Mouse (Mus musculus): ENCODE results near the gene Gm47283. TPM values are rescaled to one million over a fixed set of nuclear protein-coding genes. Genes with fewer than 3 reads are reported as not detected.
"Not testable (repeated sequence)": the region's sequence is repeated elsewhere in the genome, so short reads cannot be mapped to it uniquely, and the experiment has no call there.

The Gm47283 gene
- polyA plus RNA-seq (2014; fragmentation: Nextera tagmentation; extraction: Ambion mirVana): not detected in 2 replicates

DNA sequence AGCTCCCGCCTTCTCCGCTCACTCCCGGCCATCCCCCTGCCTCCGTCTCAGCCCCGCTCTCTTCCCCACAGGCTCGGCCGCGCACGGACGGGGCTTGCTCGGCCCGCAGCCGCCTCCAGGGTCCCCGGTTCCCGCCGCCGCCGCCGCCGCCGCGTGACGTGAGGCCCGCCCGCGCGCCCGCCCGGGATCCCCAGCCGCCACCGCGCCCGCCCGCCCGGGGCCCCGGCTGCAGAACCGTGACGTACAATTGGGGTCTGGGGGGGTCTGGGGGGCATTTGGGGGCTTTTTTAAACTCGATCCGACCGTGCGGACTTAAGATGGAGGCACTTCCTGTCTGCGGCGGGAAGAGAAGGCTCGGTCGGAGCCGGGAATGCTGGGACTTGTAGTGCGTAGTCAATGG is at the start of gene Gm47283:
Gm47283 (plus strand) TSS at position 301 of the 400 bp plus-strand sequence.
- DNase-seq (ENCODE audit: low spot score); H3K9ac ChIP-seq (ENCODE audit: low read length); H3K4me3 ChIP-seq (ENCODE audit: low read depth, low read length); ATAC-seq; H3K9me3 ChIP-seq (replicated peaks; ENCODE audit: control insufficient read depth, low read length); H3K36me3 ChIP-seq (ENCODE audit: control insufficient read depth, insufficient read depth, low read length); H3K4me2 ChIP-seq (ENCODE audit: low read length); H3K27ac ChIP-seq (ENCODE audit: low read depth, low read length); H3K4me1 ChIP-seq (ENCODE audit: control insufficient read depth, insufficient read depth, low read length); H3K27me3 ChIP-seq (replicated peaks; ENCODE audit: control insufficient read depth, insufficient read depth, low read length): not testable (repeated sequence)
- WGBS: no CpG with 5 or more reads among the region's 48 CpGs

DNA sequence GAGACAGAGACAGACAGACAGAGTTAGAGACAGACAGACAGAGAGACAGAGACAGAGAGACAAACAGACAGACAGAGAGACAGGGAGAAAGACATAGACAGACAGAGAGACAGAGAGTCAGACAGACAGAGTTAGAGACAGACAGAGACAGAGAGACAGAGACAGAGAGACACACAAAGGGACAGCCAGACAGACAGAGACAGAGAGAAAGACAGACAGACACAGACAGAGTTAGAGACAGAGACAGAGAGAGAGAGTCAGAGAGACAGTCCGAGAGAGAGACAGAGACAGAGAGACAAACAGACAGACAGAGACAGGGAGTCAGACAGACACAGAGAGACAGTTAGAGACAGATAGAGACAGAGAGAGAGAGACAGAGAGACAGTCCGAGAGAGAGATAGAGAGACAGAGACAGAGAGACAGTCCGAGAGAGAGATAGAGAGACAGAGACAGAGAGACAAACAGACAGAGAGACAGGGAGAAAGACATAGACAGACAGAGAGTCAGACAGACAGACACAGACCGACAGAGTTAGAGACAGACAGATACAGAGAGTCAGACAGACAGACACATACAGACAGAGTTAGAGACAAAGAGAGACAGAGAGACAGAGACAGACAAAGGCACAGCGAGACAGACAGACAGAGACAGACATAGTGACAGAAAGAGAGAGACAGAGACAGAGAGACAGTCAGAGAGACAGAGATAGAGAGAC is 49.2 kb upstream of the Gm47283 start:
- DNase-seq (ENCODE audit: low spot score); H3K27ac ChIP-seq (ENCODE audit: low read depth, low read length); H3K4me3 ChIP-seq (ENCODE audit: low read depth, low read length); ATAC-seq; H3K4me2 ChIP-seq (ENCODE audit: low read length); H3K27me3 ChIP-seq (replicated peaks; ENCODE audit: control insufficient read depth, insufficient read depth, low read length); H3K4me1 ChIP-seq (ENCODE audit: control insufficient read depth, insufficient read depth, low read length); H3K9ac ChIP-seq (ENCODE audit: low read length): not testable (repeated sequence)
- peaks cover 39% of the 10 kb centered on the region for H3K36me3 ChIP-seq (ENCODE audit: control insufficient read depth, insufficient read depth, low read length)
- peaks cover 25% of the 10 kb centered on the region for H3K9me3 ChIP-seq (replicated peaks; ENCODE audit: control insufficient read depth, low read length)
- 83% methylated on average over 5 of the region's 5 CpGs for WGBS

DNA sequence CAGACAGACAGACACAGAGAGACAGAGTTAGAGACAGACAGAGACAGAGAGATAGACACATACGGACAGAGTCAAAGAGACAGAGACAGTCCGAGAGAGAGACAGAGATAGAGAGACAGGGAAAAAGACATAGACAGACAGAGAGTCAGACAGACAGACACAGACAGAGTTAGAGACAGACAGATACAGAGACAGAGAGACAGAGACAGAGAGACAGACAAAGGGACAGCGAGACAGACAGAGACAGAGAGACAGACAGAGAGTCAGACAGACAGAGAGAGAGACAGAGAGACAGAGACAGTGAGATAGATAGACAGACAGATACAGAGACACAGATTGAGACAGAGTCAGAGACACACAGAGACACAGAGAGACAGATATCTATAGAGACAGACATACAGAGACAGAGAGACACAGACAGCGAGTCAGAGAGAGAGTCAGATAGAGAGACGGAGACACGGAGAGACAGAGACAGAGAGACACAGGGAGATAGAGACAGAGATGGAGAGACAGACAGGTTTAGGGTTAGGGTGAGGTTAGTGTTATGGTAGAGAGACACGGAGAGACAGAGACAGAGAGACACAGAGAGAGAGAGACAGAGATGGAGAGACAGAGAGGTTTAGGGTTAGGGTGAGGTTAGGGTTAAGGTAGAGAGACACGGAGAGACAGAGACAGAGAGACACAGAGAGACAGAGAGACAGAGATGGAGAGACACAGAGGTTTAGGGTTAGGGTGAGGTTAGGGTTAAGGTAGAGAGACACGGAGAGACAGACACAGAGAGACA is 48.1 kb upstream of the Gm47283 start:
- not testable (repeated sequence) for H3K27ac ChIP-seq (ENCODE audit: low read depth, low read length); DNase-seq (ENCODE audit: low spot score); ATAC-seq; H3K9ac ChIP-seq (ENCODE audit: low read length); H3K4me3 ChIP-seq (ENCODE audit: low read depth, low read length); H3K4me2 ChIP-seq (ENCODE audit: low read length); H3K4me1 ChIP-seq (ENCODE audit: control insufficient read depth, insufficient read depth, low read length); H3K27me3 ChIP-seq (replicated peaks; ENCODE audit: control insufficient read depth, insufficient read depth, low read length)
- WGBS: 82% methylated on average over 6 of the region's 9 CpGs
- H3K36me3 ChIP-seq (ENCODE audit: control insufficient read depth, insufficient read depth, low read length): peaks cover 44% of the 10 kb centered on the region
- peaks cover 33% of the 10 kb centered on the region for H3K9me3 ChIP-seq (replicated peaks; ENCODE audit: control insufficient read depth, low read length)

DNA sequence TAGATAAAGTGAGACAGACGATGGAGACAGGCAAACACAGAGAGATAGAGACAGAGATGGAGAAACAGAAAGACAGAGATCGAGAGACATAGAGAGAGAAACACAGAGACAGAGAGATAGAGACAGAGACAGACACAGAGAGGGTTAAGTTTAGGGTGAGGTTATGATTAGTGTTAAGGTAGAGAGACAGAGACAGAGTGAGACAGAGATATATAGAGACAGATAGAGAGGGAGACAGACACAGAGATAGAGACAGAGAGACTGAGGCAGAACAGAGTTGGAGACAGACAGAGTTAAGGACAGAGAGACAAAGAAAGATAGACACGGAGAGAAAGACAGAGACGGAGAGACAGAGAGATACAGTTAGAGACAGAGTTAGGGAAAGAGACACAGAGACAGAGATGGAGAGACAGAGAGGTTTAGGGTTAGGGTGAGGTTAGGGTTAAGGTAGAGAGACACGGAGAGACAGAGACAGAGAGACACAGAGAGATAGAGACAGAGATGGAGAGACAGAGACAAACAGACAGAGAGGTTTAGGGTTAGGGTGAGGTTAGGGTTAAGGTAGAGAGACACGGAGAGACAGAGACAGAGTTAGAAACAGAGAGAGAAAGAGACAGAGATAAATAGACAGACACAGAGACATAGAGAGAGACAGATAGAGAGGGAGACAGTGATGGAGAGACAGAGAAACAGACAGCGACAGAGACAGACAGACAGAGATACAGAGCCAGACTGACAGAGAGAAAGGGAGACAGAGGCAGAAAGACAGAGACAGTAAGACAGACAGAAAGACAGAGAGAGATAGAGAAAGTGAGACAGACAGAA is 46.7 kb upstream of the Gm47283 start:
- no peak overlapping the region for H3K9ac ChIP-seq (ENCODE audit: low read length)
- H3K4me2 ChIP-seq (ENCODE audit: low read length): no peak overlapping the region
- ATAC-seq (no peak), DNase-seq (ENCODE audit: low spot score) (no peak)
- H3K9me3 ChIP-seq (replicated peaks; ENCODE audit: control insufficient read depth, low read length): peaks cover 40% of the 10 kb centered on the region
- 89% methylated on average over 7 of the region's 7 CpGs for WGBS
- no peak overlapping the region for H3K4me3 ChIP-seq (ENCODE audit: low read depth, low read length)
- H3K4me1 ChIP-seq (ENCODE audit: control insufficient read depth, insufficient read depth, low read length): no peaks in the 10 kb centered on the region
- no peak overlapping the region for H3K27ac ChIP-seq (ENCODE audit: low read depth, low read length)
- peaks cover 49% of the 10 kb centered on the region for H3K36me3 ChIP-seq (ENCODE audit: control insufficient read depth, insufficient read depth, low read length)
- no peaks in the 10 kb centered on the region for H3K27me3 ChIP-seq (replicated peaks; ENCODE audit: control insufficient read depth, insufficient read depth, low read length)

DNA sequence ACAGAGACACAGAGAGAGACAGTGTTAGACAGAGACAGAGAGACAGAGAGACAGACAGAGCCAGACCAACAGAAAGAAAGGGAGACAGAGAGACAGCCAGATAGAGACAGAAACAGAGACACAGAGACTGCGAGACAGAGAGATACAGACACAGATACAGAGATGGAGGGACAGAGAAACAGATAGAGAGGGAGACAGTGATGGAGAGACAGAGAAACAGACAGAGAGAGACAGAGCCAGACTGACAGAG is 46.2 kb upstream of the Gm47283 start:
- Histone ChIP-seq H3K9ac (ENCODE audit: low read length) (no peak overlapping the region), H3K4me3 (ENCODE audit: low read depth, low read length) (no peak overlapping the region), H3K4me1 (ENCODE audit: control insufficient read depth, insufficient read depth, low read length) (no peaks in the 10 kb centered on the region), H3K27ac (ENCODE audit: low read depth, low read length) (no peak overlapping the region), H3K27me3 (replicated peaks; ENCODE audit: control insufficient read depth, insufficient read depth, low read length) (no peaks in the 10 kb centered on the region), H3K9me3 (replicated peaks; ENCODE audit: control insufficient read depth, low read length) (peaks cover 40% of the 10 kb centered on the region), H3K36me3 (ENCODE audit: control insufficient read depth, insufficient read depth, low read length) (peaks cover 49% of the 10 kb centered on the region), H3K4me2 (ENCODE audit: low read length) (no peak overlapping the region)
- WGBS: 88% methylated on average over 1 of the region's 1 CpGs
- DNase-seq (ENCODE audit: low spot score) (no peak), ATAC-seq (no peak)

DNA sequence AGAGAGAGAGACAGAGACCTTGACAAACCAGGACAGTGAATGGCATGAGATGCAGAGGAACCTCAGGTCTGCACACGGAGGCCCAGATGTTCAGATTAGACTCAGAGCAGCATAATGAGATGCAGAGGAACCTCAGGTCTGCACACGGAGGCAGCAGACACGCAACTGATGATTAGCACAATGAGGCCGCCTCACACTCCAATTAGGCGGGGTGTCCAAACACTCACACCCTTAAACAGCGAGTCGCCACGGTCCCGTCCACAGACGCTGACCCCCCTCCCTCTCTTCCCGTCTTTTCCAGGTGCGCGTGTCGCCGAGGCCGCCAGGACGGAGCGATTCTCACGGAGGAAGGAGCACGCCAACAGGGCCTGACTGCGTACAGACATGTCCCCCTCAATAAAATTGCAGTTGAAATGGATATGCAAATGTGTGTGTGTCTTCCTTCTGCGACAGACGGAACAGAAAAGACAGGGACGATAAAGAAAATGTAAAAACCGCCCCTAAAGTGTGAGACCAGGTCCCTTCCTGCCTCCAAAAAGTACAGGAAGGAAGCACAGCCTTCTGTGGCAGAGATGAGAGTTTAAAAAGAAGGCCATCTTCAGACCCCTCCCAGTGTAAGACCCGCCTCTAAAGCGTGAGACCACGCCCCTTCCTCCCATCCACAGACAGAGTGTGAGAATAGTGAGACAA is 45.6 kb upstream of the Gm47283 start:
- H3K27me3 ChIP-seq (replicated peaks; ENCODE audit: control insufficient read depth, insufficient read depth, low read length); H3K9ac ChIP-seq (ENCODE audit: low read length); H3K4me3 ChIP-seq (ENCODE audit: low read depth, low read length); H3K4me2 ChIP-seq (ENCODE audit: low read length); H3K4me1 ChIP-seq (ENCODE audit: control insufficient read depth, insufficient read depth, low read length); H3K27ac ChIP-seq (ENCODE audit: low read depth, low read length): not testable (repeated sequence)
- peaks cover 40% of the 10 kb centered on the region for H3K9me3 ChIP-seq (replicated peaks; ENCODE audit: control insufficient read depth, low read length)
- 79% methylated on average over 28 of the region's 28 CpGs for WGBS
- H3K36me3 ChIP-seq (ENCODE audit: control insufficient read depth, insufficient read depth, low read length): peaks cover 49% of the 10 kb centered on the region
- DNase-seq (ENCODE audit: low spot score) (peak; percentile 62), ATAC-seq (peak; percentile 22)

DNA sequence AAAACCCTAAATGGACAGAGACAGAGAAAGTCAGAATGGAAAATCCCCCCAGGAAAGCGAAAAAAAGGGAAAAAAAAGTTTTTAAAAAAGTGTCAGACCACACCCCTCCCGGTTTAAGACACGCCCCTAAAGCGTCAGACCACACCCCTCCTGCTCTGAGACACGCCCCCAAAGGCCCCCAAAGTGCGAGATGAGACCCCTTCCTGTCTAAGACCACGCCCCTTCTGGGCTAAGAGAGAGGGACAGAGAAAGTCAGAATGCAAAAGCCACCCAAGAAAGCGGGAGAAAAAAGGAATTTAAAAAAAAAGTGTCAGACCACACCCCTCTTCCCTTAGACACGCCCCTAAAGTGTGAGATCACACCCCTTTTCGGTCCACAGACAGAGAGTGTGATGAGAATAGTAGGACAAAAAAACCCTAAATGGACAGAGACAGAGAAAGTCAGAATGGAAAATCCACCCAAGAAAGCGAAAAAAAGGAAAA is 45.0 kb upstream of the Gm47283 start:
- H3K4me2 ChIP-seq (ENCODE audit: low read length); H3K27me3 ChIP-seq (replicated peaks; ENCODE audit: control insufficient read depth, insufficient read depth, low read length); H3K4me3 ChIP-seq (ENCODE audit: low read depth, low read length); H3K27ac ChIP-seq (ENCODE audit: low read depth, low read length); H3K4me1 ChIP-seq (ENCODE audit: control insufficient read depth, insufficient read depth, low read length); H3K9ac ChIP-seq (ENCODE audit: low read length): not testable (repeated sequence)
- H3K36me3 ChIP-seq (ENCODE audit: control insufficient read depth, insufficient read depth, low read length): peaks cover 51% of the 10 kb centered on the region
- peak; percentile 6; the same call in 1 of the 2 replicates for ATAC-seq
- 59% methylated on average over 11 of the region's 11 CpGs for WGBS
- peak; percentile 64 for DNase-seq (ENCODE audit: low spot score)
- peaks cover 42% of the 10 kb centered on the region for H3K9me3 ChIP-seq (replicated peaks; ENCODE audit: control insufficient read depth, low read length)

DNA sequence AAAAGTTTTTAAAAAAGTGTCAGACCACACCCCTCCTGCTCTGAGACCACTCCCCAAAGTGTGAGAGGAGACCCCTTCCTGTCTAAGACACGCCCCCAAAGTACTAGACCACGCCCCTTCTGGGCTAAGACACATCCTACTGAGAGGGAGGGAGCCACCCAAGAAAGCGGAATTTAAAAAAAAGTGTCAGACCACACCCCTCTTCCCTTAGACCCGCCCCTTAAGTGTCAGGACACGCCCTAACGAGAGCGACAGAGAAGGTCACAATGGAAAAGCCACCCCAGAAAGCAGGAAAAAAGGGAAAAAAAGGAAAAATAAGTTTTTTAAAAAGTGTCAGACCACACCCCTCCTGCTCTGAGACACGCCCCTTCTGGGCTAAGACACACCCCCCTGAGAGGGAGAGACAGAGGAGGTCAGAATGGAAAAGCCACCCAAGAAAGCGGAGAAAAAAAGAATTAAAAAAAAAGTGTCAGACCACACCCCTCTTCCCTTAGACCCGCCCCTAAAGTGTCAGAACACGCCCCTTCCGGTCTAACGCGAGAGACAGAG is 44.5 kb upstream of the Gm47283 start:
- Histone ChIP-seq H3K4me2 (ENCODE audit: low read length) (no peak overlapping the region), H3K4me1 (ENCODE audit: control insufficient read depth, insufficient read depth, low read length) (no peaks in the 10 kb centered on the region), H3K27ac (ENCODE audit: low read depth, low read length) (no peak overlapping the region), H3K9ac (ENCODE audit: low read length) (no peak overlapping the region), H3K36me3 (ENCODE audit: control insufficient read depth, insufficient read depth, low read length) (peaks cover 51% of the 10 kb centered on the region), H3K4me3 (ENCODE audit: low read depth, low read length) (no peak overlapping the region), H3K27me3 (replicated peaks; ENCODE audit: control insufficient read depth, insufficient read depth, low read length) (no peaks in the 10 kb centered on the region), H3K9me3 (replicated peaks; ENCODE audit: control insufficient read depth, low read length) (peaks cover 42% of the 10 kb centered on the region)
- peak; percentile 82 for DNase-seq (ENCODE audit: low spot score)
- ATAC-seq: peak; percentile 3; the same call in 1 of the 2 replicates
- 56% methylated on average over 14 of the region's 14 CpGs for WGBS

All from forebrain, embryonic 14.5 days (tissue).